Mouse (Mus musculus): ENCODE measurements at regions not wholly inside any gene's neighbourhood (a gene's known extent, or its start where the extent isn't known, plus 50 kb on each side); places are given as distances from the start of the nearest gene placed in this dataset.

DNA sequence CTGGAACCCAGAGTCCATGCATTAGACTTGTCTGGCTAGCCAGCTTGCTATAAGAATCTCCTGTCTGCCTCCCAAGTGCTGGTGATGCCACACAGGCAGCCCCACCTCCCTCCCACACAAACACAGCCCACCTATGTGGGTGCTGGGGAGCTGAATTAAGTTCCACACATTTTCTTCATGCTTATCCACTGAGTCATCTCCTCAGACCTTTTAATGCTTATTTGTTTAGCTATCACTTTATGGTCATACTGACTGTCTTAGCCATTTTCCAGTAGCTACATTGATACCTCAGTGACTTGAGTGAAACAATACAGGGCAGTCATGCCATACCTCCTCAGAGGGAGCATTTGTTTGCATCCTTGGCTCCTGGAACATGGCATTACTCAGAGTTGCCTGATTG, 531.1 kb upstream of the Id2 start:
- TF ChIP-seq CTCF (IDR thresholded peaks at IDR 0.05; ENCODE audit: low read depth), result no peak
- TF ChIP-seq EP300 (optimal IDR thresholded peaks at IDR 0.05), result no peak

All from stomach, postnatal 0 days (tissue).